Mouse (Mus musculus) heart, postnatal 0 days (tissue): ENCODE results near the gene Ssmem1. TPM values are rescaled to one million over a fixed set of nuclear protein-coding genes. Genes with fewer than 3 reads are reported as not detected.

Experiments
- ATAC-seq: fragments of 200-750 bp; cut with Nextera tagmentation; 2 replicates; pipeline ENCODE4 v1.8.0; 2017; ENCODE audit warnings: low read depth, moderate number of reproducible peaks, moderate library complexity; ENCODE audit not compliant: insufficient read depth
- DNase-seq: peaks from one replicate; pipeline ENCODE4 v3.0.0-alpha.2; 2016; ENCODE audit warnings: low spot score
- H3K27ac ChIP-seq: fragments of 300-500 bp; sonication (generic); 2 replicates; pipeline ENCODE4 v1.5.1; 2014; ENCODE audit warnings: low read depth, mild to moderate bottlenecking
- H3K27me3 ChIP-seq: fragments of 300-500 bp; sonication (generic); 2 replicates; pipeline ENCODE4 v1.6.1; 2014; ENCODE audit warnings: low read length, mixed read lengths; ENCODE audit not compliant: control insufficient read depth, insufficient read depth
- H3K36me3 ChIP-seq: fragments of 300-500 bp; sonication (generic); replicated peaks from 2 replicates; pipeline ENCODE4 v1.6.1; 2014; ENCODE audit warnings: low read length, mixed read lengths; ENCODE audit not compliant: control insufficient read depth, insufficient read depth
- H3K4me1 ChIP-seq: fragments of 300-500 bp; sonication (generic); 2 replicates; pipeline ENCODE4 v1.6.1; 2014; ENCODE audit warnings: antibody characterized with exemption; ENCODE audit not compliant: control insufficient read depth, insufficient read depth
- H3K4me2 ChIP-seq: fragments of 300-500 bp; sonication (generic); 2 replicates; pipeline ENCODE4 v1.6.1; 2014; ENCODE audit warnings: low read depth, mild to moderate bottlenecking, low read length, moderate library complexity
- H3K4me3 ChIP-seq: fragments of 300-500 bp; sonication (generic); 2 replicates; pipeline ENCODE4 v1.5.1; 2014; ENCODE audit warnings: low read depth, low read length
- H3K9ac ChIP-seq: fragments of 300-500 bp; sonication (generic); replicated peaks from 2 replicates; pipeline ENCODE4 v1.6.1; 2014; ENCODE audit warnings: low read depth, low read length, mixed read lengths
- H3K9me3 ChIP-seq: fragments of 300-500 bp; sonication (generic); replicated peaks from 2 replicates; pipeline ENCODE4 v1.6.1; 2016; ENCODE audit warnings: low read length; ENCODE audit not compliant: control insufficient read depth
- CTCF ChIP-seq: IDR thresholded peaks from 2 replicates; pipeline ENCODE4 v1.5.1; 2016; ENCODE audit warnings: antibody characterized with exemption, control low read depth, low read depth
- EP300 ChIP-seq: IDR thresholded peaks from 2 replicates; pipeline ENCODE4 v1.6.1; 2016; ENCODE audit warnings: antibody characterized with exemption, low read depth
- WGBS: fragments of 180-500 bp; shearing (Covaris S2); extraction: QIAGEN DNeasy Blood & Tissue Kit; methylation state at CpG from one replicate; pipeline ENCODE4 v1.1.7; 2014; 5-methylcytosine and 5-hydroxymethylcytosine counted together
- polyA plus RNA-seq: library from polyadenylated mRNA; unstranded; fragments of >200 nt; fragmentation: Nextera tagmentation; extraction: Ambion mirVana; gene quantifications from 2 replicates; pipeline ENCODE4 v1.2.1, GENCODE M21; 2015
- total RNA-seq: library from RNA; depleted of rRNA; stranded (reverse); fragments of >200 nt; gene quantifications from 2 replicates; pipeline ENCODE4 v1.2.3, GENCODE M21; 2014; ENCODE audit warnings: low replicate concordance

Ssmem1 gene
- total and polyA plus RNA-seq, 2 experiments from 2014 or later, result 0.08 TPM; not detected in 1

- Histone ChIP-seq H3K4me3 (no peak overlapping the region), H3K27ac (no peak overlapping the region), H3K27me3 (no peaks in the 10 kb centered on the region), H3K4me2 (no peak overlapping the region), H3K9ac (no peak overlapping the region), H3K36me3 (peaks cover 37% of the 10 kb centered on the region), H3K4me1 (no peaks in the 10 kb centered on the region), H3K9me3 (no peaks in the 10 kb centered on the region)
- ATAC-seq (no peak), DNase-seq (no peak)
- 85% methylated on average over 8 of the region's 8 CpGs for WGBS
- TF ChIP-seq EP300, result no peak
- TF ChIP-seq CTCF, result no peak
These were observed 32.4 kb upstream of the Ssmem1 start for GRCm38 (mm10) chr6:30477210-30477714.

GRCm38 (mm10) chr6:30477784-30478183 is 31.9 kb upstream of the Ssmem1 start:
- no peaks in the 10 kb centered on the region for H3K9me3 ChIP-seq
- TF ChIP-seq CTCF (no peak), EP300 (no peak)
- no peak overlapping the region for H3K9ac ChIP-seq
- ATAC-seq (no peak), DNase-seq (no peak)
- H3K36me3 ChIP-seq, result peaks cover 41% of the 10 kb centered on the region
- WGBS, result 90% methylated on average over 6 of the region's 6 CpGs
- no peak overlapping the region for H3K27ac ChIP-seq
- no peaks in the 10 kb centered on the region for H3K27me3 ChIP-seq
- H3K4me1 ChIP-seq, result no peaks in the 10 kb centered on the region
- H3K4me3 ChIP-seq, result no peak overlapping the region
- no peak overlapping the region for H3K4me2 ChIP-seq

GRCm38 (mm10) chr6:30479418-30479817 is 30.2 kb upstream of the Ssmem1 start:
- TF ChIP-seq CTCF (no peak), EP300 (no peak)
- H3K4me2 ChIP-seq, result no peak overlapping the region
- WGBS, result 62% methylated on average over 3 of the region's 3 CpGs
- ATAC-seq (no peak), DNase-seq (no peak)
- no peak overlapping the region for H3K4me3 ChIP-seq
- no peak overlapping the region for H3K27ac ChIP-seq
- no peaks in the 10 kb centered on the region for H3K4me1 ChIP-seq
- peaks cover 56% of the 10 kb centered on the region for H3K36me3 ChIP-seq
- H3K9me3 ChIP-seq, result no peaks in the 10 kb centered on the region
- H3K9ac ChIP-seq, result no peak overlapping the region
- H3K27me3 ChIP-seq, result no peaks in the 10 kb centered on the region

GRCm38 (mm10) chr6:30482908-30483307 is 26.7 kb upstream of the Ssmem1 start:
- Histone ChIP-seq H3K9ac (no peak overlapping the region), H3K4me1 (no peaks in the 10 kb centered on the region), H3K9me3 (no peaks in the 10 kb centered on the region), H3K27ac (no peak overlapping the region), H3K4me2 (no peak overlapping the region), H3K36me3 (peaks cover 83% of the 10 kb centered on the region), H3K27me3 (no peaks in the 10 kb centered on the region), H3K4me3 (no peak overlapping the region)
- TF ChIP-seq EP300, result no peak
- no peak for TF ChIP-seq CTCF
- 94% methylated on average over 2 of the region's 2 CpGs for WGBS
- ATAC-seq, result no peak
- no peak for DNase-seq

GRCm38 (mm10) chr6:30486504-30486903 is 23.1 kb upstream of the Ssmem1 start:
- H3K9me3 ChIP-seq, result no peaks in the 10 kb centered on the region
- no peak overlapping the region for H3K9ac ChIP-seq
- DNase-seq (no peak), ATAC-seq (no peak)
- H3K4me1 ChIP-seq, result no peaks in the 10 kb centered on the region
- H3K36me3 ChIP-seq, result peaks cover 87% of the 10 kb centered on the region
- H3K27ac ChIP-seq, result no peak overlapping the region
- WGBS, result 72% methylated on average over 6 of the region's 6 CpGs
- H3K4me3 ChIP-seq, result no peak overlapping the region
- no peaks in the 10 kb centered on the region for H3K27me3 ChIP-seq
- TF ChIP-seq CTCF, result no peak
- no peak for TF ChIP-seq EP300
- H3K4me2 ChIP-seq, result no peak overlapping the region

- no peak overlapping the region for H3K4me2 ChIP-seq
- WGBS, result 70% methylated on average over 3 of the region's 3 CpGs
- no peak overlapping the region for H3K27ac ChIP-seq
- TF ChIP-seq CTCF, result no peak
- no peak for TF ChIP-seq EP300
- H3K27me3 ChIP-seq, result no peaks in the 10 kb centered on the region
- ATAC-seq (no peak), DNase-seq (no peak)
- no peak overlapping the region for H3K9ac ChIP-seq
- H3K4me1 ChIP-seq, result no peaks in the 10 kb centered on the region
- H3K36me3 ChIP-seq, result peaks cover 66% of the 10 kb centered on the region
- no peak overlapping the region for H3K4me3 ChIP-seq
- no peaks in the 10 kb centered on the region for H3K9me3 ChIP-seq
These were observed 10.6 kb upstream of the Ssmem1 start for GRCm38 (mm10) chr6:30499049-30499448.
